Mouse (Mus musculus): ENCODE data around the gene Lrrc71. TPM values are rescaled to one million over a fixed set of nuclear protein-coding genes. Genes with fewer than 3 reads are reported as not detected.

The Lrrc71 gene
- polyA plus RNA-seq, 1 experiment from 2014 or later, result 0.32 TPM

- no peak overlapping the region for H3K4me3 ChIP-seq (ENCODE audit: control insufficient read depth in 1 of 2, insufficient read depth in 1 of 2, low read depth in 1 of 2, low read length in 2 of 2)
- WGBS, result 62% methylated on average over 2 of the region's 2 CpGs
- no peaks in the 10 kb centered on the region for H3K27me3 ChIP-seq (ENCODE audit: control insufficient read depth, insufficient read depth, low read length)
- H3K9ac ChIP-seq (ENCODE audit: low read length), result no peak overlapping the region
- H3K9me3 ChIP-seq (ENCODE audit: control insufficient read depth, low read length), result no peaks in the 10 kb centered on the region
- H3K4me2 ChIP-seq (ENCODE audit: low read length), result no peak overlapping the region
- no peak overlapping the region for H3K27ac ChIP-seq (replicated peaks in 1 of 2; ENCODE audit: control insufficient read depth in 1 of 2, insufficient read depth in 1 of 2, low read depth in 2 of 2, low read length in 2 of 2)
- peaks cover 85% of the 10 kb centered on the region for H3K36me3 ChIP-seq (ENCODE audit: control insufficient read depth, insufficient read depth, low read length)
- ATAC-seq (ENCODE audit: insufficient number of reproducible peaks, insufficient read depth, low FRiP score, low read depth), result no peak
- H3K4me1 ChIP-seq (ENCODE audit: control insufficient read depth in 2 of 2, insufficient read depth in 2 of 2, low read length in 2 of 2), result no peaks in the 10 kb centered on the region
Observed at GRCm38 (mm10) chr3:87718525-87718924, 29.9 kb downstream of the Lrrc71 start.

Other genes with a start within 250 kb of the Lrrc71 start
- gene Etv3, start 223.2 kb downstream of the Lrrc71 start, polyA plus RNA-seq (2014; fragmentation: Nextera tagmentation; extraction: Ambion mirVana), result 7.3 and 9.3 TPM in 2 replicates
- gene Arhgef11, start 131.1 kb downstream of the Lrrc71 start, polyA plus RNA-seq (2014; fragmentation: Nextera tagmentation; extraction: Ambion mirVana), result 7.9 and 9.7 TPM in 2 replicates
- 0.15 and 0.18 TPM in 2 replicates for gene Ntrk1, start 46.5 kb upstream of the Lrrc71 start, polyA plus RNA-seq (2014; fragmentation: Nextera tagmentation; extraction: Ambion mirVana)
- gene Insrr, start 48.3 kb upstream of the Lrrc71 start, polyA plus RNA-seq (2014; fragmentation: Nextera tagmentation; extraction: Ambion mirVana), result 0.08 TPM in 1 of 2 replicates, not detected in the other
- gene Pear1, start 75.7 kb upstream of the Lrrc71 start, polyA plus RNA-seq (2014; fragmentation: Nextera tagmentation; extraction: Ambion mirVana), result 16.2 and 17.0 TPM in 2 replicates
- 0.15 TPM in 1 of 2 replicates, not detected in the other for gene Sh2d2a, start 98.1 kb upstream of the Lrrc71 start, polyA plus RNA-seq (2014; fragmentation: Nextera tagmentation; extraction: Ambion mirVana)
- 10.1 and 11.7 TPM in 2 replicates for gene Prcc, start 137.0 kb upstream of the Lrrc71 start, polyA plus RNA-seq (2014; fragmentation: Nextera tagmentation; extraction: Ambion mirVana)
- gene Hdgf, start 157.7 kb upstream of the Lrrc71 start, polyA plus RNA-seq (2014; fragmentation: Nextera tagmentation; extraction: Ambion mirVana), result 148 and 154 TPM in 2 replicates
- gene Mrpl24, start 170.9 kb upstream of the Lrrc71 start, polyA plus RNA-seq (2014; fragmentation: Nextera tagmentation; extraction: Ambion mirVana), result 64.1 and 67.9 TPM in 2 replicates
- gene Isg20l2, start 181.7 kb upstream of the Lrrc71 start, polyA plus RNA-seq (2014; fragmentation: Nextera tagmentation; extraction: Ambion mirVana), result 18.5 and 19.3 TPM in 2 replicates
- gene Rrnad1, start 182.1 kb upstream of the Lrrc71 start, polyA plus RNA-seq (2014; fragmentation: Nextera tagmentation; extraction: Ambion mirVana), result 10.9 and 14.4 TPM in 2 replicates
- gene Crabp2, start 200.0 kb upstream of the Lrrc71 start, polyA plus RNA-seq (2014; fragmentation: Nextera tagmentation; extraction: Ambion mirVana), result 1.6 and 2.4 TPM in 2 replicates
- gene Nes, start 222.5 kb upstream of the Lrrc71 start, polyA plus RNA-seq (2014; fragmentation: Nextera tagmentation; extraction: Ambion mirVana), result 9.8 and 10.7 TPM in 2 replicates